Mouse (Mus musculus): ENCODE measurements at regions not wholly inside any gene's neighbourhood (a gene's known extent, or its start where the extent isn't known, plus 50 kb on each side); places are given as distances from the start of the nearest gene placed in this dataset.
A peak's percentile ranks its signal among the peaks of the same experiment; 100 is the strongest.

- no peak for DNase-seq (ENCODE audit: low spot score in 2 of 2)
Measured at GRCm38 (mm10) chrX:163812431-163812830, 51.3 kb upstream of the Rnf138rt1 start.

DNA sequence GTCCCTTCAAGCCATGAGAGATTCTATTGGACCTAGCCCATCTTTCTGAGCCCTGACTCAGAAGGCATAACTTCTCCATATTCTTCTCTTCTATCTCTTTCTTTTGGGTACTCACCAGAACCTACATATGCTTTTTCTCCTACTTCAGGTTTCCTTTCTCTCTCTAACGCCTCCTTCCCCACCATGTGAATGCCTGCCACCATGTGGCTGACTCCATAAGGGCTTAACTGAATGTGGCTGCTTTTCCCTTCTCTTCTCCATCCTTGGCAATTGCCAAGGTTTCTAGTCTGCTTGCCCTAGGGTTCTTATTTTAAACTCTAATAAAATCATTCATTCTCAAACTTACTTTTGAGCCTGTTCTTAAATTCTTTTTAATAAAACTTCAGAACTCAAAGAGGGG, 53.7 kb upstream of the Rnf138rt1 start:
- no peak for DNase-seq (ENCODE audit: low spot score in 2 of 2)

- peak in 1 of 2 experiments; percentile 0 for DNase-seq (ENCODE audit: low spot score in 2 of 2)
Measured at GRCm38 (mm10) chrX:163822298-163822697, 61.2 kb upstream of the Rnf138rt1 start.

DNA sequence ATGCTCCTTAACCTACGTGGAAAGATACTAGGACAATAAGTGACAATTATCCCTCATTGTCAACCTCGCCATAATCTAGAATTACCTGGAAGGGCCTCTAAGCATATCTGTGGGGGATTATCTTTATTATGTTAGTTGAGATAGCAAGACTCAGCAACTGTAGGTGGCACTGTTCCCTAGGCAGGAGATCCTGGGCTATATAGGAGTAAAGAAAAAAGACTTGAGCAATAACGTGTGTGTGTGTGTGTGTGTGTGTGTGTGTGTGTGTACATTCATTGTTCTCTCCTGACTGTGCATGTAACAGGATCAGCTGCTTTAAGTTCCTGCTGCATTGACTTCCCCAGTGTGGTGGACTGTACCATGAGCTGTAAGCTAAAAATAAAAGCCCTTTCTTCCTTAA, 66.3 kb upstream of the Rnf138rt1 start:
- DNase-seq (ENCODE audit: low spot score in 2 of 2): peak in 1 of 2 experiments; percentile 1

- DNase-seq (ENCODE audit: low spot score in 2 of 2): no peak
Measured at GRCm38 (mm10) chrX:163845408-163845807, 63.4 kb upstream of the Ap1s2 start.

DNA sequence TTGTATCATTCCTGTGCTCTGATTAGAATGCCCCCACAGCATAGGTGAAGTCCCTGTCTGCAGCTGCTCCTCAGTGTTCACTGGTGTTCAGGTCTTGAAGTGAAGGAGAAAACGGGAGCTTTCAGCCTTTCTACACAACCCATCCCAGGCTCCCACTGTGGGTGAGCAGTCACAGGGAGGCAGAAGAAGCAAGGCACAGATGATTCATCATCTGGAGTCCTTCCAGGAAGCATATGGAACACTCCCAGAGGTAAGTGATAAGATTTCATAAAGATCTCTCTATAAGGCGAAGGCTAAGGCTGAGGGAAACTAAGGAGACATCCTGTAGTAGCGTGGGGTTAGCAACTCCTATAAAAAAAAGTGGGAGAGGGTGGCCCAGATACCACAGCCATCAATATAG, 61.9 kb upstream of the Ap1s2 start:
- DNase-seq (ENCODE audit: low spot score in 2 of 2): no peak

- DNase-seq (ENCODE audit: low spot score in 2 of 2): no peak
Measured at GRCm38 (mm10) chrX:163847651-163848050, 61.2 kb upstream of the Ap1s2 start.

GRCm38 (mm10) chrX:163848510-163849199, 60.2 kb upstream of the Ap1s2 start:
- DNase-seq (ENCODE audit: low spot score in 2 of 2): no peak

GRCm38 (mm10) chrX:163850915-163851599, 57.8 kb upstream of the Ap1s2 start:
- no peak for DNase-seq (ENCODE audit: low spot score in 2 of 2)

DNA sequence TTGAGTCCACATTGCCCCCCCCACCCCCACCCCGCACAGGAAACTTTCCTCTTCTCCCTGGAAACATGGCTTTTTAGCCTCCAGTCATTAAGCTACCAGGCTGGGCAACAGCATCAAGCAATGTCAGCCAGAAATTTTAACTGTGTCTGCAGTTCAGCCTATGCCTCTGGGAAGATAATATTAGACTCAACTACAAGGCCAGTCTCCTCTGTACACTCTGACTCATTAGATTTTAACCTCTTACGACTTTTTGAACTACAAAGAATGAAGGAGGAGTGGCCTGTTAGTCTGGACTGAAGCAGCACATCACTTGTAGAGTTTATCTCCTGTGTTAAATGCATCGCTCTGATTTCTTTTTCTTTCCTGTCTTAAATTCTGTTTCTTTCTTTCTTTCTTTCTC, 50.3 kb upstream of the Ap1s2 start:
- no peak for DNase-seq (ENCODE audit: low spot score in 2 of 2)
